Mouse (Mus musculus) midbrain, embryonic 15.5 days (tissue): ENCODE measurements around the gene T. TPM values are rescaled to one million over a fixed set of nuclear protein-coding genes. Genes with fewer than 3 reads are reported as not detected.

Experiments used
- ATAC-seq: fragments of 200-750 bp; cut with Nextera tagmentation; replicated peaks from 2 replicates; pipeline ENCODE4 v1.8.0; 2017; ENCODE audit warnings: moderate TSS enrichment
- H3K27ac ChIP-seq: fragments of 300-500 bp; sonication (generic); 2 replicates; pipeline ENCODE4 v1.5.1; 2015; ENCODE audit warnings: mild to moderate bottlenecking, inconsistent platforms
- H3K27me3 ChIP-seq: fragments of 300-500 bp; sonication (generic); replicated peaks from 2 replicates; pipeline ENCODE4 v1.6.1; 2015; ENCODE audit warnings: inconsistent platforms
- H3K36me3 ChIP-seq: fragments of 300-500 bp; sonication (generic); replicated peaks from 2 replicates; pipeline ENCODE4 v1.6.1; 2015; ENCODE audit warnings: inconsistent platforms
- H3K4me1 ChIP-seq: fragments of 300-500 bp; sonication (generic); 2 replicates; pipeline ENCODE4 v1.6.1; 2015; ENCODE audit warnings: inconsistent platforms
- H3K4me2 ChIP-seq: fragments of 300-500 bp; sonication (generic); 2 replicates; pipeline ENCODE4 v1.6.1; 2015; ENCODE audit warnings: inconsistent platforms, mild to moderate bottlenecking, moderate library complexity
- H3K4me3 ChIP-seq: fragments of 300-500 bp; sonication (generic); 2 replicates; pipeline ENCODE4 v1.5.1; 2015; ENCODE audit warnings: mild to moderate bottlenecking, inconsistent platforms
- H3K9ac ChIP-seq: fragments of 300-500 bp; sonication (generic); 2 replicates; pipeline ENCODE4 v1.6.1; 2015; ENCODE audit warnings: mild to moderate bottlenecking, inconsistent platforms
- H3K9me3 ChIP-seq: fragments of 300-500 bp; sonication (generic); 2 replicates; pipeline ENCODE4 v1.6.1; 2016; ENCODE audit warnings: inconsistent platforms
- WGBS: fragments of 180-500 bp; shearing (Covaris S2); methylation state at CpG from one replicate; pipeline ENCODE4 v1.1.7; 2015; ENCODE audit warnings: mixed read lengths; 5-methylcytosine and 5-hydroxymethylcytosine counted together
- polyA plus RNA-seq: library from polyadenylated mRNA; unstranded; fragments of >200 nt; fragmentation: Nextera tagmentation; extraction: Ambion mirVana; gene quantifications from 2 replicates; pipeline ENCODE4 v1.2.1, GENCODE M21; 2015

Gene T
- polyA plus RNA-seq, 1 experiment from 2014 or later: 0.61 TPM

DNA sequence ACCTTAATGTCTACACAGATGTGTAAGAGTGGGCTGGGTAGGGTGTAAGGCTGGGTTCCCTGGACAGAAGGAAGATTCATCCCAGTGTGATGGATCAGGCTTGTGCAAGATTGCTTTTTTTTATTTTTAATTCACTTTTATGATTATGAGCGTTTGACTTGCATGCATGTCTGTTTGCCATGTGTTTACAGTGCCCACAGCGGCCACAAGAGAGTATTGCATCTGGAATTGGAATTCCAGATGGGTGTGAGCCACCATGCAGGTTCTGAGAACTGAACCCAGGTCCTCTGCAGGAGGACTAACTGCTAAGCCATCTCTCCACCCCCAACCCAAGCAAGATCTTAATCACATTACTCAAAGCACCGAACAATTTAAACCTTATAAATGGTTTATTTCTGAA is 9.8 kb downstream of the T start:
- no peak for ATAC-seq
- WGBS: 61% methylated on average over 3 of the region's 3 CpGs

DNA sequence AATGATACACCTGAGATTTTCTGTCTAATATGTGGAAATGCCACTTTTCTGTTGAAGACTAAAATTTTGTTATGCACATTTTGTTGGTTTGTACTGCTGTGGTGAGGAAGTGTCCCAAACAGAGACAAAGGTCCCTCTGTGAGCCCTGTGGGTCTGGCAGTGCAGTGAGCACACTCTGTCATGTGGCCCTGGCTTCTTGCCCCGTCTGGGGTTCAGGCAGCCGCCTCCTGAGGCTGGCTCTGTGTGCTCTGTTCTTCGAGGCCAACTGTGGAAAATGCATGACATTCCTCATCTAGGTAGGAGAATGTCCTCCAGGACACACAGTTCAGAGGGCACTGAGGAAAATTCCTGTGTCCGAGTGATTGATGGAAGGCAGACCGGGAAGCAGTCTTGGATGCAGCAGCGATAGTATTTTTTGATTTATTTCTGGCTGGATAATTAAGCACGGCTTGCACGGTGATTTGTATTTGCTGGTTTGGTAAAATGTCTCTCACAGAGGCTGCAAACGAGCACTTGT is 13.5 kb downstream of the T start:
- WGBS: 61% methylated on average over 9 of the region's 9 CpGs

More for the DNA sequence above, 9.8 kb downstream of the T start:
- no peak overlapping the region for H3K4me2 ChIP-seq
- no peak overlapping the region for H3K4me3 ChIP-seq
- 0 out of 2 replicates have a peak, but pooled peaks cover under 1% of the 10 kb centered on the region for H3K27me3 ChIP-seq
- H3K27ac ChIP-seq: no peak overlapping the region
- H3K9me3 ChIP-seq: no peaks in the 10 kb centered on the region
- no peaks in the 10 kb centered on the region for H3K36me3 ChIP-seq
- H3K4me1 ChIP-seq: no peaks in the 10 kb centered on the region
- no peak overlapping the region for H3K9ac ChIP-seq

DNA sequence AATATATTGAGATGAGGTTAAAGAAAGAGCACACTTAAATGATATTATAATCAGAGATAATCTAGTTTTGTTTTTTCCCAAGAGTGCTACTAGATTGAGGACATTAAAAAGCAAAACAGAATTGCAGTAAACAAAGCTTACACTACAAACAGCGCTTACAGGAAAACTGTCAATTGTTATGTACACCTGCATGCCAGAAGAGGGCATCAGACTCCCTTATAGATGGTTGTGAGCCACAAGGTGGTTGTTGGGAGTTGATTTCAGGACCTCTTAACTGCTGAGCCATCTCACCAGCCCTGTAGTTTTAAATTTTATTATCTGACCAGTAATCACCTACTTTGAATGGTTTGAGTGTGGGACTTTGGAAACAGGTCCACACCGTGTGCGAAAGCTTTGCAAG is 14.1 kb downstream of the T start:
- no peak for ATAC-seq

More for the DNA sequence above, 13.5 kb downstream of the T start:
- Histone ChIP-seq H3K9me3 (no peaks in the 10 kb centered on the region), H3K27me3 (no peaks in the 10 kb centered on the region), H3K36me3 (no peaks in the 10 kb centered on the region), H3K4me3 (no peak overlapping the region), H3K27ac (no peak overlapping the region), H3K4me2 (no peak overlapping the region), H3K4me1 (no peaks in the 10 kb centered on the region), H3K9ac (no peak overlapping the region)
- no peak for ATAC-seq

DNA sequence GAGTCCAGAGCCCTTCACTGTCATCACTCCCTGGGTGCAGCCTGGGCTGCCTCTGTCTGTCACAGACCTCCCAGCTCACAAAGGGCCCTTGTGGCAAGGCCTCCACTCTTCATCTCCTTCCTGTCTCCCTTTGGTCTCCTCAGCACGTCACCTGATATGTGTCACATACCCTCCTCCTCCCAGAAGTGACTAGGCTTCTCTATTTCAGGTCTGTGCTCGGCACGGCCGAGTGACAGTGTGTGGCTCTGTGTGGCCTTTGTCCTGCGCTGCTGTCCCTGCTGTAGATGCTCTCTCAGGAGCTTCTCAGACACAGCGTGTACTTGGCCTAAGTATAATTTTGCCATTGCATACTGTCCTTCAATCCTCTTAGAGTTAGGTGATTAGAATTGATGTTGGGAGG is 21.0 kb downstream of the T start:
- 60% methylated on average over 6 of the region's 6 CpGs for WGBS
- Histone ChIP-seq H3K4me3 (no peak overlapping the region), H3K9ac (no peak overlapping the region), H3K27me3 (no peaks in the 10 kb centered on the region), H3K4me2 (no peak overlapping the region), H3K9me3 (no peaks in the 10 kb centered on the region), H3K27ac (no peak overlapping the region), H3K4me1 (peaks cover 8% of the 10 kb centered on the region), H3K36me3 (no peaks in the 10 kb centered on the region)
- ATAC-seq: no peak

More for the DNA sequence above, 14.1 kb downstream of the T start:
- Histone ChIP-seq H3K27me3 (no peaks in the 10 kb centered on the region), H3K4me2 (no peak overlapping the region), H3K4me1 (no peaks in the 10 kb centered on the region), H3K9me3 (no peaks in the 10 kb centered on the region), H3K36me3 (no peaks in the 10 kb centered on the region), H3K27ac (no peak overlapping the region), H3K4me3 (no peak overlapping the region), H3K9ac (no peak overlapping the region)
- 73% methylated on average over 3 of the region's 3 CpGs for WGBS

DNA sequence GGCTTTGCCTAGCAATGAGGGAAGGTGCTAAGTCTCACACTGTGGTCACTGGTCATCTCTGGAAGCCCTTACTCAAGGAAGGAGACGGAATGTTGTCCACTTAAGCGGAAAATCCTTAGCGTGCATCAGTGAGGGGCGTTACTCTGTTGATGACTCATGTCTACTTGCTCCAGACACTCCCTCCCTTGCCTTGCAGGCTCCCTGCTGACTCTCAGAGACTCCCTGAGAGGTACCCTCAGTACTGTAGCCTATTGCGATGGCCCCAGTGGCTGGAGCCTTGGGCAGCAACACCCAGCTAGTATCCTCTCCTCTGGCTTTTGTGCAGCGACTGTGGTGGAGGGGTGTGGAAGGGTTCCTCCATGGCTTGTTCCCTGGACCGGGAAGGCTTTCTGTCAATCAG is 21.4 kb downstream of the T start:
- Histone ChIP-seq H3K9ac (no peak overlapping the region), H3K9me3 (no peaks in the 10 kb centered on the region), H3K4me3 (no peak overlapping the region), H3K4me1 (peaks cover 8% of the 10 kb centered on the region), H3K27me3 (0 out of 2 replicates have a peak, but pooled peaks cover 4% of the 10 kb centered on the region), H3K36me3 (no peaks in the 10 kb centered on the region), H3K27ac (no peak overlapping the region), H3K4me2 (no peak overlapping the region)
- no peak for ATAC-seq
- WGBS: 59% methylated on average over 7 of the region's 7 CpGs

DNA sequence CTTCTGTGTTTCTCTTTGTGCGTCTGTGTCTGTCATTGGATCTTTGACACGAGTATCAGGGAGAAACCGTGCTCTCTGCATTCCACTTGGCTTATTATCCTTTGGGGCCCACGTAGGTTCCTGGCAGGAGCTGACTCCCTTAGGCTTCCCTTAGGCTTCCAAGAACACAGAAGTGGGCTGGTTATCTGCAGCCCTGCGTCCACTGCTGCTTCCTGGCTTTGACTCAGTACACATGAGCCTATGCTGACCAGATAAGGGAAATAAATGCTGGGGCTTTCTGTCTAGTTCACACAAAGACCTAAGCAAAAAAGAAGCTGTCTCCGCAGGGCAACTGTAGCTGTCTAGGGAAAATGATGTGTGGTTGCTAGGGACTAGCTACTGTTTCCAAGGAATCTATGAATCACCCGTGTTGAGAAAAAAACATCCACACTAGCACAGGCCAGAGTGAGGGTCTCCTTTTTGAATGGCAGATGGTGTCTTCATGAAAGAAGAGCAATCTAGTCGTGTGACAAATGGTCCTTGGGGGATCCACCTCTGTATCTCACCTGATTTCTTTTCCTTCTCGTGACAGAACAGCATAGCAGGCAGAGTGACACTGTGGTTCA is 22.7 kb downstream of the T start:
- WGBS: 31% methylated on average over 9 of the region's 9 CpGs

DNA sequence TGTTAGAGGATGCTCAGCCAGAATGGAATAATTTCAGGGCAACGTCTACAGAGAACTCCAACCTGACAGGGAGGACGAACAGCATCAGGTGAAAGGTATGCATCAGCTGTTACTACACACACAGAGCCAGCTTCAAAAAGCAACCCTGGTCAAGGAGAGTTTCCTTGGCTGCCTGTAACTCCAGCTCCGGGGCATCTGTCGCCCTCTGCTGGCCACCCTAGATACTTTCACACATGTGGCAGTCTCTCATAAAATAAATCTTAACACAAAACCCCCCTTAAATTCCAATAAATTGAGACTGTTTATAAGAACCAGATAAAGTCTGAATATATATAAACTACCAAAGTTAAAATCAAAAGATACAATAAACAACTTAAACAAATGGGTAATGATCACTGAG is 27.3 kb downstream of the T start:
- Histone ChIP-seq H3K4me2 (no peak overlapping the region), H3K9me3 (no peaks in the 10 kb centered on the region), H3K27me3 (0 out of 2 replicates have a peak, but pooled peaks cover 4% of the 10 kb centered on the region), H3K4me1 (peaks cover 11% of the 10 kb centered on the region), H3K27ac (no peak overlapping the region), H3K9ac (no peak overlapping the region), H3K36me3 (no peaks in the 10 kb centered on the region), H3K4me3 (no peak overlapping the region)
- no peak for ATAC-seq
- WGBS: 5% methylated on average over 4 of the region's 4 CpGs

More for the DNA sequence above, 22.7 kb downstream of the T start:
- H3K9ac ChIP-seq: no peak overlapping the region
- peak overlapping the region; percentile 74 for H3K27ac ChIP-seq
- H3K4me2 ChIP-seq: no peak overlapping the region
- H3K4me1 ChIP-seq: peaks cover 8% of the 10 kb centered on the region
- H3K27me3 ChIP-seq: 0 out of 2 replicates have a peak, but pooled peaks cover 4% of the 10 kb centered on the region
- H3K4me3 ChIP-seq: no peak overlapping the region
- ATAC-seq: peak; percentile 65
- no peaks in the 10 kb centered on the region for H3K36me3 ChIP-seq
- H3K9me3 ChIP-seq: no peaks in the 10 kb centered on the region

DNA sequence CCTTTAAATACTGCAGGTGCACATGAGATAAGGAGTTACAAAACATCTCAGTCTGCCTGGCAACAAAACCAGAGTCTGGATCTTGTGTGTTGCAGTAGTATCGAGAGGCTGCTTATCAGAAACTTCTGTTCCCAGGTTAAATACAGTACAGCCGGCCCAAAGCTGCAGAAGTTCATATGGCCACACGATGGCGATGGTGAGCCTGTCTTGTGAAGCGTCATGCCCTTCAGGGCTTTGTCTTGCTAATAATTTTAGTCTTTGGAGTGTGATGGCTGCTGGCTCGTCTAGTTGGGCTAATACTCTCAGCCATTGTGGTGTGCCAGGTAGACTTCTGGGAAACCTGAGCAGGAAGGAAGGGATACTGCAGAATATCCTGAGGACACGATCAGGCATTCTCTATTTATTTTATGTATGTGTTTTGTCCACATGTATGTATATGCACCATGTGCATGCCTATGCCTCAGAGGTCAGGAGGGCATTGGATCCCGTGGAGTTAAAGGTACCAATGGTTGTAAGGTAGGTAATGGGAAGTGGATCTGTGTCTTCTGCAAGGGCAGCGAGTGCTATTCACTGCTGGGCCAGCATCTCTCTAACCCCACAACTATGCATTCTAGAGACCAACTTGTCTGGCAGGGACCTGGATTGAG is 29.4 kb downstream of the T start:
- Histone ChIP-seq H3K9ac (no peak overlapping the region), H3K4me3 (no peak overlapping the region), H3K27ac (no peak overlapping the region), H3K4me2 (no peak overlapping the region), H3K36me3 (no peaks in the 10 kb centered on the region), H3K27me3 (peaks cover 8% of the 10 kb centered on the region; the same call in 1 of the 2 replicates), H3K4me1 (peaks cover 5% of the 10 kb centered on the region; the same call in 1 of the 2 replicates), H3K9me3 (no peaks in the 10 kb centered on the region)
- WGBS: 26% methylated on average over 9 of the region's 9 CpGs
- peak; percentile 77 for ATAC-seq

DNA sequence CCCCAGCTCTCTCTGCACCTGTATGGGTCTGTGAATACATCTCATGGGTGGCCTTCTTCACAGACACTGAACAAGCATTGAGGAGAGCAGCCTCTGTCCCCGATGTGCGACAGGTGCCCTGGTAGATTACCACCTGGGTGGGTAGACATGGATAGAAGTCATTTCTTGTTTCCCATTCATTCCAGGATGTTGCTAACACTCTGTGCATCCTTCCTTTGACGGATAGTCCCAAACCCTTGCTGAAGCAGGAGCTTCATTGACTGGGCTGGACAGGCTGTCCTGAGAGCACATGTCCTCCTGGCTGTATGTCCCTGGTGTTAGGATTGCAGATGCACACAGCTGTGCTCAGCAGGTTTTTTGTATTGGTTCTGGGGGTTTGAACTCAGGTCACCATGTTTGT is 33.5 kb downstream of the T start:
- Histone ChIP-seq H3K4me3 (no peak overlapping the region), H3K27ac (no peak overlapping the region), H3K36me3 (no peaks in the 10 kb centered on the region), H3K4me2 (no peak overlapping the region), H3K27me3 (peaks cover 4% of the 10 kb centered on the region; the same call in 1 of the 2 replicates), H3K4me1 (peaks cover 6% of the 10 kb centered on the region; the same call in 1 of the 2 replicates), H3K9me3 (no peaks in the 10 kb centered on the region), H3K9ac (no peak overlapping the region)
- WGBS: 88% methylated on average over 3 of the region's 3 CpGs
- no peak for ATAC-seq

DNA sequence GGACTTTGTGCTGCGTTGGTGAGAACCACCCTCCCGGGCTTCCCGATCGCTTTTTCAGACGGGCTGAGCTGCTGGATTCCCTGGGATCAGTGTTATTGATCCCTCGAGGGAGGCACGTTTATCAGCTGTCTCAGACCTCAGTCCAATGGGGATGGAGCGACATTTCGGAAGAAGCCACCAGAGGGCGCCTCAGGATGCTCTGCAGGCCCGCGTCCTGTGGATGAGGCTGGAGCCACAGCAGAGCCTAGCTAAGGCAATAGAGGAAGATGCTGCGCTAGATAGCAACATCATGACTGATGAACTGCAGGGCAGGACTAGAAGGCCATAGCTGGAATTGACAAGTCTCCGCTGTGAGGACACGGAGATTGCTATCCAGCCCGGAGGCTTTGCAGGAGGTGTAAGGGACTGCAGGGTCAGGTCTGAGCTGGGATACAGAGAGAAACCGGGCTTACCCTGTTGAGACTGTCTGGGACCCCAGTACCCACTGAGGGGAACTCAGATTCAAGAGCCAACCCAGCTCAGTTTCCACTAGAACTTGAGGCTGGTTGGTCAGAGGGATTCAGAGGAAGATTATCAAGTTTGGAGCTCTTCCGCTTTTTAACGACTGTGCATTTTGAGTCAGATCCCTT is 34.6 kb downstream of the T start:
- Histone ChIP-seq H3K9ac (no peak overlapping the region), H3K4me3 (no peak overlapping the region), H3K9me3 (no peaks in the 10 kb centered on the region), H3K4me2 (peak overlapping the region; percentile 18; the same call in 1 of the 2 replicates), H3K36me3 (no peaks in the 10 kb centered on the region), H3K27ac (no peak overlapping the region), H3K27me3 (peaks cover 4% of the 10 kb centered on the region; the same call in 1 of the 2 replicates), H3K4me1 (peaks cover 3% of the 10 kb centered on the region; the same call in 1 of the 2 replicates)
- 15% methylated on average over 19 of the region's 19 CpGs for WGBS
- ATAC-seq: peak; percentile 82

DNA sequence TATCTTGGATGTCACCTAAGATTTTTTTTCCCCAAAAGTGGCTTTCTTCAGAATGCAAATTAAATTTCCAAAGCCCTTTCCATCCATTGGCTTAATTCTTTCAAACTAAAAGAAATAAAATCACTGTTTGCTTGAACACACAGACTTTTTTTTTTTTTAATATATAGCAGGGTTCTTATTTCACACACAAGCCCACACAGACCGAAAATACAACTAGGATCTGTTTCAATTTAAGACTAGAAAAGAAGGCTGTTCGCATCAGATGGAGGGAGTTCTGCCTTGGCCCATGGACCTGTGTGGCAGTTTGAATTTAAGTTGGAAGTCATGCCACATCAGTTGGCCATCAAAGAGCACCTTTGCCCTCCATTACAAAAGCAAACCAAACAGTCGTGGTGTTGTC is 44.3 kb downstream of the T start:
- H3K4me1 ChIP-seq: no peaks in the 10 kb centered on the region
- no peak overlapping the region for H3K4me2 ChIP-seq
- H3K36me3 ChIP-seq: no peaks in the 10 kb centered on the region
- no peak overlapping the region for H3K4me3 ChIP-seq
- no peak for ATAC-seq
- H3K27ac ChIP-seq: no peak overlapping the region
- WGBS: 78% methylated on average over 3 of the region's 3 CpGs
- no peak overlapping the region for H3K9ac ChIP-seq
- H3K27me3 ChIP-seq: no peaks in the 10 kb centered on the region
- no peaks in the 10 kb centered on the region for H3K9me3 ChIP-seq

DNA sequence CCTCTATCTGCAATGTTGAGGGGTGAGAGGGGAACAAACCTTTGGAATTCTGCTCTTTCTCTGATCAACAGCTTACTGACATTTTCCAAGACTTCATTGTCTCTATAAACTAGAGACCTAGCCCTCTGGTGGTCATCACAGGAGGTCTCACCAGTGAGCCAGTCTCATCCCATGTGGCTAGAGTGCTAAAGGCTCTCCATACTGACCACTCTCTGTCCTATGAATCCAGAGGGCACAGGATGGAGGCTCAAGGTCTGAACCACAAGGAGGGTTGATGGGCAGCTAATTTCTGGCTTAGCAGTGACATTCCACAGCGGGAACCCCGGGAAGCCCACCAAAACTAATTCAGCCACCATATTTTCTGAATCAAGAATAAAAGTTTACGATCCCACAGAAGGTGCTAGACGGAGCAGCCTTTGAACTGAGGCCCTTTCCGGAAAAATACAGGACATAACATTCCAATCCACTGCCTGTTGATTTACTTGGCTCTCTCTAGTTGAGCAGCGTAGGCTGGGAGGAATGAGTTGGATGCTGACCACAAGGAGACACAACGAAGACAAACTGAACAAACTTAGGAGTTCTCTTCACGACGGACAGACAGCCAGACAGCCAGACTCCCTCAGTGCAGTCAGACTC is 45.4 kb downstream of the T start:
- H3K4me2 ChIP-seq: no peak overlapping the region
- no peaks in the 10 kb centered on the region for H3K9me3 ChIP-seq
- H3K27ac ChIP-seq: no peak overlapping the region
- WGBS: 91% methylated on average over 9 of the region's 9 CpGs
- no peak overlapping the region for H3K9ac ChIP-seq
- H3K4me3 ChIP-seq: no peak overlapping the region
- no peaks in the 10 kb centered on the region for H3K4me1 ChIP-seq
- H3K27me3 ChIP-seq: no peaks in the 10 kb centered on the region
- H3K36me3 ChIP-seq: no peaks in the 10 kb centered on the region
- no peak for ATAC-seq
